Mouse (Mus musculus): ENCODE data around the gene Crmp1. TPM values are rescaled to one million over a fixed set of nuclear protein-coding genes. Genes with fewer than 3 reads are reported as not detected.

Gene Crmp1
- polyA plus RNA-seq, 1 experiment from 2014 or later: 37.1 TPM

DNA sequence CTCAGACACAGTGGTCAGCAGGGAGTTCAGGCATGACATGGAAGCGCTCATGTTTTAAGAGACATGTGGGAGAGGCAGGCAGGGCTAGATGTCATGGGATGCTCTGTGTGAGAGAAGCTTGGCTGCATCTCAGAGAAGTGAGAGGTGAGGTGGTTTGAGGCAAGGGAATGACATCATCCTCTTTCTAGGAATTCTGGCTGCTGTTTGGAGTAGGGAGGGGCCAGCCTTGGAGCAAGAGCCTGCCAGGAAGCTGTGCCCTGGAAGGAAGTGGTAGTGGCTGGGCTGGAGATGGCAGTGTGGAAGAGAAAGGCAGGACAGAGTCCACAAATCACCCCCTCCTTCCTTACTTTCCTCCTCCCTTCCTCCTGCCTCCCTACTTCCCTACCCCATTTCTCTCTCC lies 16.0 kb upstream of the Crmp1 start:
- Histone ChIP-seq H3K4me1 (ENCODE audit: control insufficient read depth, insufficient read depth, low read length) (peaks cover 3% of the 10 kb centered on the region; the same call in 1 of the 2 replicates), H3K4me2 (ENCODE audit: low read depth, severe bottlenecking) (no peak overlapping the region), H3K27me3 (ENCODE audit: control insufficient read depth, insufficient read depth, low read length) (no peaks in the 10 kb centered on the region), H3K36me3 (ENCODE audit: control insufficient read depth, insufficient read depth, low read length) (no peaks in the 10 kb centered on the region), H3K9me3 (ENCODE audit: control insufficient read depth, low read length) (no peaks in the 10 kb centered on the region), H3K9ac (ENCODE audit: low read length) (no peak overlapping the region), H3K4me3 (ENCODE audit: low read depth, low read length) (no peak overlapping the region), H3K27ac (replicated peaks; ENCODE audit: low read depth, low read length) (no peak overlapping the region)
- DNase-seq (ENCODE audit: low spot score) (no peak), ATAC-seq (ENCODE audit: insufficient number of reproducible peaks, low FRiP score, low TSS enrichment, low read depth) (no peak)
- WGBS: 85% methylated on average over 1 of the region's 1 CpGs

GRCm38 (mm10) chr5:37227956-37228680 lies 13.6 kb upstream of the Crmp1 start:
- Histone ChIP-seq H3K4me2 (ENCODE audit: low read depth, severe bottlenecking) (no peak overlapping the region), H3K36me3 (ENCODE audit: control insufficient read depth, insufficient read depth, low read length) (no peaks in the 10 kb centered on the region), H3K27me3 (ENCODE audit: control insufficient read depth, insufficient read depth, low read length) (no peaks in the 10 kb centered on the region), H3K27ac (replicated peaks; ENCODE audit: low read depth, low read length) (no peak overlapping the region), H3K9ac (ENCODE audit: low read length) (no peak overlapping the region), H3K4me3 (ENCODE audit: low read depth, low read length) (no peak overlapping the region), H3K9me3 (ENCODE audit: control insufficient read depth, low read length) (no peaks in the 10 kb centered on the region), H3K4me1 (ENCODE audit: control insufficient read depth, insufficient read depth, low read length) (no peaks in the 10 kb centered on the region)
- DNase-seq (ENCODE audit: low spot score): no peak
- ATAC-seq (ENCODE audit: insufficient number of reproducible peaks, low FRiP score, low TSS enrichment, low read depth): no peak
- WGBS: 69% methylated on average over 6 of the region's 6 CpGs

DNA sequence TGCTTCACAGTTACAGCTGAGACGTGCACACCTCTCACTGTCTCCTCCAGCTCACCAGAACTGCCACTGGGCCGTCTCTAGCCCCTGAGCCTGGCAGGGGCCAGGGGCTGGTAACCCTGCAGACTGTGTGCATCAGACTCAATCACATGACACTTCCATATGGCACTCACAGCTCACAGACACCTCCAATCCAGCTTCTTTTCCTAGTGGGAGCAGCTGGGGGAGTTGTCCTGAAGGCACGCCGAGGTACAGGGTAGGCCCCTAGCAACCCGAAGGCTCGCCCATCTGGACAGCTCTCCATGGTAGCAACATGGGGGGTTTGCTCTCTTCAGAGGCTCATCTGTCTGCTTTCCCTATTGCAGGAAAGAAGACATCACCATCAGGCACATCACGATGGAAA lies 12.8 kb upstream of the Crmp1 start:
- no peak overlapping the region for H3K9ac ChIP-seq (ENCODE audit: low read length)
- no peak for ATAC-seq (ENCODE audit: insufficient number of reproducible peaks, low FRiP score, low TSS enrichment, low read depth)
- H3K9me3 ChIP-seq (ENCODE audit: control insufficient read depth, low read length): no peaks in the 10 kb centered on the region
- no peaks in the 10 kb centered on the region for H3K4me1 ChIP-seq (ENCODE audit: control insufficient read depth, insufficient read depth, low read length)
- no peaks in the 10 kb centered on the region for H3K27me3 ChIP-seq (ENCODE audit: control insufficient read depth, insufficient read depth, low read length)
- no peak for DNase-seq (ENCODE audit: low spot score)
- H3K4me3 ChIP-seq (ENCODE audit: low read depth, low read length): no peak overlapping the region
- WGBS: 67% methylated on average over 7 of the region's 7 CpGs
- H3K4me2 ChIP-seq (ENCODE audit: low read depth, severe bottlenecking): no peak overlapping the region
- H3K36me3 ChIP-seq (ENCODE audit: control insufficient read depth, insufficient read depth, low read length): no peaks in the 10 kb centered on the region
- H3K27ac ChIP-seq (replicated peaks; ENCODE audit: low read depth, low read length): no peak overlapping the region

GRCm38 (mm10) chr5:37233010-37233557 lies 8.7 kb upstream of the Crmp1 start:
- Histone ChIP-seq H3K27me3 (ENCODE audit: control insufficient read depth, insufficient read depth, low read length) (no peaks in the 10 kb centered on the region), H3K4me1 (ENCODE audit: control insufficient read depth, insufficient read depth, low read length) (no peaks in the 10 kb centered on the region), H3K27ac (replicated peaks; ENCODE audit: low read depth, low read length) (no peak overlapping the region), H3K9me3 (ENCODE audit: control insufficient read depth, low read length) (no peaks in the 10 kb centered on the region), H3K36me3 (ENCODE audit: control insufficient read depth, insufficient read depth, low read length) (no peaks in the 10 kb centered on the region), H3K9ac (ENCODE audit: low read length) (no peak overlapping the region), H3K4me2 (ENCODE audit: low read depth, severe bottlenecking) (no peak overlapping the region), H3K4me3 (ENCODE audit: low read depth, low read length) (no peak overlapping the region)
- ATAC-seq (ENCODE audit: insufficient number of reproducible peaks, low FRiP score, low TSS enrichment, low read depth): no peak
- WGBS: 52% methylated on average over 9 of the region's 9 CpGs
- no peak for DNase-seq (ENCODE audit: low spot score)

DNA sequence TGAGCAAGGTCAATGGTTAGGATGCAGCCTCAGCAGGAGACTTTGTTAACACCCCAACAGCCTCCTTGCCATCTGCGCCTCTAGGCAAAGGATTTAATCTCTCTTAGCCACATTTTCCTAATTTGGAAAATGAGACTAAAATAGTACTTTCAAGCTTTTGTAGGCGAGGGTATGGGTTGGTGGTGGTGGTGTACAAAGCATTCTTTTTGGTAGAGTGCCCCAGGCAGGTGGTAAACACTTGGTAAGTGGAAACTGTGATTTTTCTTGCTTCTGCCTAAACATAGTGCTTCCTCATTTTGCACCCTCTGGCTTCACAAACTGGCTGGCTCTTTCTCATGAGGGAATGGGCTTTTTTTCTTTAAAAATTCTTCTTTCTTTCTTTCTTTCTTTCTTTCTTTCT lies 3.1 kb upstream of the Crmp1 start:
- no peak for ATAC-seq (ENCODE audit: insufficient number of reproducible peaks, low FRiP score, low TSS enrichment, low read depth)
- Histone ChIP-seq H3K27ac (replicated peaks; ENCODE audit: low read depth, low read length) (no peak overlapping the region), H3K4me3 (ENCODE audit: low read depth, low read length) (no peak overlapping the region), H3K9ac (ENCODE audit: low read length) (no peak overlapping the region), H3K4me2 (ENCODE audit: low read depth, severe bottlenecking) (no peak overlapping the region), H3K4me1 (ENCODE audit: control insufficient read depth, insufficient read depth, low read length) (peaks cover 13% of the 10 kb centered on the region), H3K36me3 (ENCODE audit: control insufficient read depth, insufficient read depth, low read length) (no peaks in the 10 kb centered on the region), H3K27me3 (ENCODE audit: control insufficient read depth, insufficient read depth, low read length) (peaks cover 26% of the 10 kb centered on the region), H3K9me3 (ENCODE audit: control insufficient read depth, low read length) (no peaks in the 10 kb centered on the region)
- WGBS: 29% methylated on average over 2 of the region's 2 CpGs
- DNase-seq (ENCODE audit: low spot score): no peak

DNA sequence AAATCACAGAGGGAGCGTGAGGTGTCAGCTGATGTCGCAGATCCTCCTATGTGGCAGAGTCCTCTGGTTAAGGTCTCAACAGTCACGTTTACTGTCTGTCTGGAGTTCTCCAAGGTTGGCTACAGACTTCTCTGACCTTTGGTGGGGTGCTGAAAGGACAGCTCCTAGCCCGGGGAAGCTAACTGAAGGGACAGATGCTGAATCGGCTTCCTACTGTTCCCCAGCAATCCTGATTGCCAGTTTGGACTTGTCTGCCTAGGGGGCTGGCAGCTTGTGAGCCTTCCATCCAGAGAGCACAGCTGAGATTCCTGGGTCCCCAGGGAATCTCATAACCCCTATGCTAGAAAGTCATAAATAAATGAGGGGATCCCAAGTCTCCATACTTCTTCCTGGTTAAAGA lies 1.2 kb upstream of the Crmp1 start:
- no peak overlapping the region for H3K9ac ChIP-seq (ENCODE audit: low read length)
- peaks cover 26% of the 10 kb centered on the region for H3K27me3 ChIP-seq (ENCODE audit: control insufficient read depth, insufficient read depth, low read length)
- DNase-seq (ENCODE audit: low spot score): peak; percentile 87
- no peak overlapping the region for H3K4me2 ChIP-seq (ENCODE audit: low read depth, severe bottlenecking)
- H3K9me3 ChIP-seq (ENCODE audit: control insufficient read depth, low read length): no peaks in the 10 kb centered on the region
- H3K4me1 ChIP-seq (ENCODE audit: control insufficient read depth, insufficient read depth, low read length): peaks cover 21% of the 10 kb centered on the region
- no peak overlapping the region for H3K4me3 ChIP-seq (ENCODE audit: low read depth, low read length)
- no peak overlapping the region for H3K27ac ChIP-seq (replicated peaks; ENCODE audit: low read depth, low read length)
- H3K36me3 ChIP-seq (ENCODE audit: control insufficient read depth, insufficient read depth, low read length): no peaks in the 10 kb centered on the region
- ATAC-seq (ENCODE audit: insufficient number of reproducible peaks, low FRiP score, low TSS enrichment, low read depth): no peak
- 5% methylated on average over 5 of the region's 5 CpGs for WGBS

- no peak for DNase-seq (ENCODE audit: low spot score)
- Histone ChIP-seq H3K36me3 (ENCODE audit: control insufficient read depth, insufficient read depth, low read length) (no peaks in the 10 kb centered on the region), H3K4me1 (ENCODE audit: control insufficient read depth, insufficient read depth, low read length) (peaks cover 21% of the 10 kb centered on the region), H3K4me3 (ENCODE audit: low read depth, low read length) (peak overlapping the region; percentile 34), H3K9ac (ENCODE audit: low read length) (no peak overlapping the region), H3K9me3 (ENCODE audit: control insufficient read depth, low read length) (no peaks in the 10 kb centered on the region), H3K4me2 (ENCODE audit: low read depth, severe bottlenecking) (peak overlapping the region; percentile 77; the same call in 1 of the 2 replicates), H3K27ac (replicated peaks; ENCODE audit: low read depth, low read length) (no peak overlapping the region), H3K27me3 (ENCODE audit: control insufficient read depth, insufficient read depth, low read length) (peaks cover 29% of the 10 kb centered on the region)
- no peak for ATAC-seq (ENCODE audit: insufficient number of reproducible peaks, low FRiP score, low TSS enrichment, low read depth)
- 13% methylated on average over 9 of the region's 9 CpGs for WGBS
Measured at GRCm38 (mm10) chr5:37241224-37241623, 516 bp upstream of the Crmp1 start.

GRCm38 (mm10) chr5:37242360-37243168 lies 824 bp downstream of the Crmp1 start:
- no peak for DNase-seq (ENCODE audit: low spot score)

More at GRCm38 (mm10) chr5:37242360-37243168, 824 bp downstream of the Crmp1 start:
- no peak overlapping the region for H3K27ac ChIP-seq (replicated peaks; ENCODE audit: low read depth, low read length)
- peak overlapping the region; percentile 77 for H3K4me2 ChIP-seq (ENCODE audit: low read depth, severe bottlenecking)
- WGBS: 8% methylated on average over 44 of the region's 44 CpGs
- ATAC-seq (ENCODE audit: insufficient number of reproducible peaks, low FRiP score, low TSS enrichment, low read depth): no peak
- peaks cover 21% of the 10 kb centered on the region for H3K4me1 ChIP-seq (ENCODE audit: control insufficient read depth, insufficient read depth, low read length)
- no peaks in the 10 kb centered on the region for H3K9me3 ChIP-seq (ENCODE audit: control insufficient read depth, low read length)
- peak overlapping the region; percentile 34 for H3K4me3 ChIP-seq (ENCODE audit: low read depth, low read length)
- peaks cover 29% of the 10 kb centered on the region for H3K27me3 ChIP-seq (ENCODE audit: control insufficient read depth, insufficient read depth, low read length)
- no peaks in the 10 kb centered on the region for H3K36me3 ChIP-seq (ENCODE audit: control insufficient read depth, insufficient read depth, low read length)
- no peak overlapping the region for H3K9ac ChIP-seq (ENCODE audit: low read length)

Measured in limb, embryonic 11.5 days (tissue).